Mouse (Mus musculus) embryonic facial prominence, embryonic 14.5 days (tissue): ENCODE measurements around the gene Ipo13. TPM values are rescaled to one million over a fixed set of nuclear protein-coding genes. Genes with fewer than 3 reads are reported as not detected.

ENCODE experiments used
- ATAC-seq: fragments of 200-750 bp; cut with Nextera tagmentation; 2 replicates; pipeline ENCODE4 v1.8.0; 2017; ENCODE audit warnings: low read depth, moderate number of reproducible peaks, moderate TSS enrichment
- DNase-seq: peaks from one replicate; pipeline ENCODE4 v3.0.0-alpha.2; 2015; ENCODE audit warnings: low spot score
- H3K27ac ChIP-seq: fragments of 300-500 bp; sonication (generic); replicated peaks from 2 replicates; pipeline ENCODE4 v1.5.1; 2014; ENCODE audit warnings: low read depth, mild to moderate bottlenecking, low read length, moderate library complexity
- H3K27me3 ChIP-seq: fragments of 300-500 bp; sonication (generic); replicated peaks from 2 replicates; pipeline ENCODE4 v1.6.1; 2014; ENCODE audit warnings: low read length; ENCODE audit not compliant: control insufficient read depth, insufficient read depth
- H3K36me3 ChIP-seq: fragments of 300-500 bp; sonication (generic); 2 replicates; pipeline ENCODE4 v1.6.1; 2014; ENCODE audit warnings: low read length, mixed read lengths; ENCODE audit not compliant: control insufficient read depth, insufficient read depth
- H3K4me1 ChIP-seq: fragments of 300-500 bp; sonication (generic); 2 replicates; pipeline ENCODE4 v1.6.1; 2014; ENCODE audit warnings: antibody characterized with exemption, low read length; ENCODE audit not compliant: control insufficient read depth, insufficient read depth
- H3K4me2 ChIP-seq: fragments of 300-500 bp; sonication (generic); 2 replicates; pipeline ENCODE4 v1.6.1; 2014; ENCODE audit warnings: low read depth, mild to moderate bottlenecking, low read length, moderate library complexity, mixed read lengths
- H3K4me3 ChIP-seq: fragments of 300-500 bp; sonication (generic); 2 replicates; pipeline ENCODE4 v1.5.1; 2014; ENCODE audit warnings: low read depth, mild to moderate bottlenecking, low read length
- H3K9ac ChIP-seq: fragments of 300-500 bp; sonication (generic); 2 replicates; pipeline ENCODE4 v1.6.1; 2014; ENCODE audit warnings: low read depth, mild to moderate bottlenecking, low read length, moderate library complexity, mixed read lengths
- H3K9me3 ChIP-seq: fragments of 300-500 bp; sonication (generic); 2 replicates; pipeline ENCODE4 v1.6.1; 2016; ENCODE audit warnings: low read length; ENCODE audit not compliant: control insufficient read depth
- WGBS: fragments of 180-500 bp; shearing (Covaris S2); extraction: QIAGEN DNeasy Blood & Tissue Kit; methylation state at CpG from one replicate; pipeline ENCODE4 v1.1.7; 2014; 5-methylcytosine and 5-hydroxymethylcytosine counted together
- polyA plus RNA-seq: library from polyadenylated mRNA; unstranded; fragments of >200 nt; fragmentation: Nextera tagmentation; extraction: Ambion mirVana; gene quantifications from 2 replicates; pipeline ENCODE4 v1.2.1, GENCODE M21; 2014

Gene Ipo13
- polyA plus RNA-seq, 1 experiment from 2014 or later: 38.2 TPM

DNA sequence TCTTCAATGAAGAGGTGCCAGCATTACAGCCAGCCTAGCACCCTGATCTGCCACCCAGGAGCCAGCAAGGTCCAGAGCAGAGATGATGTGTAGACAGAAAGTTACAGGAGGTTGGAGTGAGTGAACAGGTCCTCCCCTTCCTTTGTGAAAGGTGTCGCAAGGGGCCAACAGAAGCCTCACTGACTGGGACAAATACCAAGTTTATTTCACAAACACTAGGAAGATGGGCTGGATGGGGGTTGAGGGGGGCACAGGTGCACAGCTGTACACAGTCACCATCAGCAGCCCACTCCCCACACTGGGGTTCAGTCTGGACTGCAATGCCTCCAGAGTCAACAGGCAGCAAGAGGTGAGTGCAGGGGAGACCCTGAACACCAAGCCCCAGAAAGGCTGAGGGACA lies 30.7 kb downstream of the Ipo13 start:
- H3K4me3 ChIP-seq: peak overlapping the region; percentile 79
- WGBS: 100% methylated on average over 1 of the region's 1 CpGs
- ATAC-seq: no peak

GRCm38 (mm10) chr4:117882701-117883691 lies 31.8 kb downstream of the Ipo13 start, which contains the start of gene B4galt2:
TSS of gene B4galt2 (minus strand) at chr4:117883487.
- peak within 1 kb of the TSS; percentile 79 for H3K4me3 ChIP-seq
- H3K27ac ChIP-seq: peak within 1 kb of the TSS; percentile 78
- H3K4me2 ChIP-seq: peak within 1 kb of the TSS; percentile 82
- peaks cover 36% of the 10 kb centered on the region for H3K36me3 ChIP-seq
- DNase-seq: peak; percentile 76
- H3K9ac ChIP-seq: peak within 1 kb of the TSS; percentile 88
- 2% methylated on average over 18 of the region's 103 CpGs for WGBS
- peak; percentile 66 for ATAC-seq
- H3K9me3 ChIP-seq: no peaks in the 10 kb centered on the region
- H3K4me1 ChIP-seq: peaks cover 15% of the 10 kb centered on the region; the same call in 1 of the 2 replicates
- H3K27me3 ChIP-seq: no peaks in the 10 kb centered on the region

More for the DNA sequence above, 30.7 kb downstream of the Ipo13 start:
- H3K9me3 ChIP-seq: no peaks in the 10 kb centered on the region
- H3K27me3 ChIP-seq: no peaks in the 10 kb centered on the region
- H3K4me2 ChIP-seq: peak overlapping the region; percentile 82
- H3K9ac ChIP-seq: peak overlapping the region; percentile 88
- no peak for DNase-seq
- H3K27ac ChIP-seq: no peak overlapping the region
- H3K4me1 ChIP-seq: peaks cover 15% of the 10 kb centered on the region; the same call in 1 of the 2 replicates
- H3K36me3 ChIP-seq: peaks cover 35% of the 10 kb centered on the region

DNA sequence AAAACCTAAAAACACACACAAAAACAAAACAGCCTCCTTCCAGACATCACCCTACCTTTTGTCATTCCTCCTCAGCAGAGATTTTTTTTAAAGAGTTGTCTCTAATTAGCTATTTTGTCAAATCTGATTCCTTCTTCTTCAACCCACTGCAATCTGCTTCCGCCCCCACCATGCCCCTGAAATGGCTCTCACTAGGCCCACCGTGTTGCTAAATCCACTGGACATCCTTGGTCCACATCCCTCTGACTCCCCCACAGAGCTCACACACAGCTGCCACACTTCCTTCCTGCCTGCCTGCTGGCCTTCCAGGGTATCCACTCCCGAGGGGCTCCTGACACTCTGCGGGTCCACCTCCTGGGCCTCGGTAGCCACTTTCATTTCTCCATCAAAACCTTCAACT lies 36.1 kb downstream of the Ipo13 start:
- no peaks in the 10 kb centered on the region for H3K27me3 ChIP-seq
- H3K9me3 ChIP-seq: no peaks in the 10 kb centered on the region
- no peak overlapping the region for H3K27ac ChIP-seq
- H3K4me3 ChIP-seq: no peak overlapping the region
- WGBS: 76% methylated on average over 5 of the region's 5 CpGs
- DNase-seq: no peak
- no peak for ATAC-seq
- no peak overlapping the region for H3K9ac ChIP-seq
- H3K4me1 ChIP-seq: peaks cover 2% of the 10 kb centered on the region; the same call in 1 of the 2 replicates
- H3K36me3 ChIP-seq: peaks cover 62% of the 10 kb centered on the region
- no peak overlapping the region for H3K4me2 ChIP-seq

DNA sequence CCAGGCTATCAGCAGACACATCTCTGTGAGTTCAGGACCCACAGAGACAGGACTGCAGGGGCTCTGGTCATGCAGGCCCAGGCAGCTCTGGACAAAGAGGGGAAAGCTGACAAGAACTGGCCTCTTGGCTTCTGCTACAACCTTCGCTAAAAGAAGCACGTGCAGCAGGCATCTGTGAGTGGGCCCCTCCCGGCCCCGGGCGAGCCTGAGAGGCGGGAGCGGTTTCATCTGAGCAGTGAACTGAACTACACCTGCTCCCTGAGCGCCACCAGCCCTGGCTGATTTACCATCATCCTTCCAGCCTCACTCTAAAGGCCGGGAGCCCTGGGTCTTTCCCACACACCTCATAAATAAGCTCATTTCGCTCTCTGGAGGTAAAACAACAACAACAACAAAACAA lies 36.5 kb downstream of the Ipo13 start:
- no peaks in the 10 kb centered on the region for H3K27me3 ChIP-seq
- WGBS: 75% methylated on average over 9 of the region's 10 CpGs
- no peak for ATAC-seq
- H3K36me3 ChIP-seq: peaks cover 66% of the 10 kb centered on the region
- no peaks in the 10 kb centered on the region for H3K9me3 ChIP-seq
- no peak overlapping the region for H3K4me2 ChIP-seq
- no peaks in the 10 kb centered on the region for H3K4me1 ChIP-seq
- DNase-seq: no peak
- no peak overlapping the region for H3K4me3 ChIP-seq
- no peak overlapping the region for H3K9ac ChIP-seq
- H3K27ac ChIP-seq: no peak overlapping the region

GRCm38 (mm10) chr4:117873615-117874014 lies 41.2 kb downstream of the Ipo13 start:
- Histone ChIP-seq H3K36me3 (peaks cover 47% of the 10 kb centered on the region), H3K4me2 (no peak overlapping the region), H3K27ac (no peak overlapping the region), H3K4me3 (no peak overlapping the region), H3K9me3 (no peaks in the 10 kb centered on the region), H3K4me1 (peaks cover 8% of the 10 kb centered on the region; the same call in 1 of the 2 replicates), H3K9ac (no peak overlapping the region), H3K27me3 (no peaks in the 10 kb centered on the region)
- ATAC-seq (no peak), DNase-seq (no peak)
- WGBS: 90% methylated on average over 9 of the region's 9 CpGs

DNA sequence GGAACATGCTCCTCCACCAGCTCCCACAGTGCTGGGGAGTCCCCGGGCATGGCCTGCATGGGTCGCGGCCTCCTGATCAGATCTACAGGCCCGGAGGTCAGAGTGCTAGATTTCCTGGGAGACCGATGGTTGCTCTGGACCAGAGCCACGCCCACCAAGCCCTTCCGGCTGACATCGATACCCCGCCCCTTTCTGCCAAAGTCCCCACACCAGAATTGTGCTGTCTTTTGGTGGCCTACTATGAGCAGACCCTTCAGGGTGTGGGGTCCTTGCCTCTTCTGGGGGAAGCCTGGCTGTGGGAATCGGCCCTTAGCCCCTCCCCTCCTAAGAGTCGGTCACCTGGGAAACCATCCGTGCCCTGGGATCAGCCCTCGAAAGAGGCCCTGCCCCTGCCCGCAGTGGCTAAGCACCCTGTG lies 42.3 kb downstream of the Ipo13 start, which contains the start of gene Ccdc24:
Ccdc24 (minus strand) TSS at position 87 of the 416 bp plus-strand sequence.
- 8% methylated on average over 12 of the region's 14 CpGs for WGBS
- peak; percentile 2; the same call in 1 of the 2 replicates for ATAC-seq
- peak within 1 kb of the TSS; percentile 49 for H3K9ac ChIP-seq
- H3K4me3 ChIP-seq: 0 out of 2 replicates have a peak within 1 kb of the TSS, but pooled peaks have one; percentile 11
- peaks cover 14% of the 10 kb centered on the region; the same call in 1 of the 2 replicates for H3K4me1 ChIP-seq
- 0 out of 2 replicates have a peak, but pooled peaks cover 2% of the 10 kb centered on the region for H3K27me3 ChIP-seq
- peaks cover 46% of the 10 kb centered on the region for H3K36me3 ChIP-seq
- no peak within 1 kb of the TSS for H3K27ac ChIP-seq
- no peak for DNase-seq
- no peaks in the 10 kb centered on the region for H3K9me3 ChIP-seq
- peak within 1 kb of the TSS; percentile 38 for H3K4me2 ChIP-seq

- DNase-seq (no peak), ATAC-seq (peak; percentile 24; the same call in 1 of the 2 replicates)
- Histone ChIP-seq H3K4me3 (no peak overlapping the region), H3K27me3 (0 out of 2 replicates have a peak, but pooled peaks cover 4% of the 10 kb centered on the region), H3K36me3 (peaks cover 39% of the 10 kb centered on the region), H3K9ac (no peak overlapping the region), H3K27ac (no peak overlapping the region), H3K4me1 (peaks cover 14% of the 10 kb centered on the region; the same call in 1 of the 2 replicates), H3K9me3 (no peaks in the 10 kb centered on the region), H3K4me2 (no peak overlapping the region)
- 52% methylated on average over 7 of the region's 7 CpGs for WGBS
Observed at GRCm38 (mm10) chr4:117871787-117872186, 43.0 kb downstream of the Ipo13 start.

DNA sequence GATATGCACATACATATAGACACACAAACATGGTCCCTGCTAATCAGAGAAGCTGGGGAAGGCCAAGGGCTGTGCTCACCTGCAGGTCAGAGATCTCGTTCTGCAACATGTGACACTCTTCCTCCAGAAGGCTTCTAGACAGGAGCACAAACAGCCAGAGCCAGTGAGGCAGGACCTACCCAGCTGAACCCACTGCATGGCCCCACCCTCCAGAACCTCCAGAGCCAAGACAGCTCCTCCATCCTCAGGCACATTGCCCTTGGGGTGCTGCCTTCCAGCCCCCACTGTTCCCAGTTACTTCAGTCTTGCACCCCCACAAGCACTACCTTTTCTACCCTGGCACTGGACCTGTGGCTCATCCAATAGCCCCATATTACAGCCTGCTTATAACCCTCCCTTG lies 44.4 kb downstream of the Ipo13 start:
- Histone ChIP-seq H3K27ac (no peak overlapping the region), H3K36me3 (peaks cover 26% of the 10 kb centered on the region), H3K9ac (no peak overlapping the region), H3K27me3 (0 out of 2 replicates have a peak, but pooled peaks cover 4% of the 10 kb centered on the region), H3K4me3 (no peak overlapping the region), H3K9me3 (no peaks in the 10 kb centered on the region), H3K4me1 (peaks cover 20% of the 10 kb centered on the region), H3K4me2 (no peak overlapping the region)
- WGBS: 50% methylated on average over 1 of the region's 1 CpGs
- ATAC-seq (no peak), DNase-seq (no peak)
